Mouse (Mus musculus): ENCODE results near the gene Gfap.

DNA sequence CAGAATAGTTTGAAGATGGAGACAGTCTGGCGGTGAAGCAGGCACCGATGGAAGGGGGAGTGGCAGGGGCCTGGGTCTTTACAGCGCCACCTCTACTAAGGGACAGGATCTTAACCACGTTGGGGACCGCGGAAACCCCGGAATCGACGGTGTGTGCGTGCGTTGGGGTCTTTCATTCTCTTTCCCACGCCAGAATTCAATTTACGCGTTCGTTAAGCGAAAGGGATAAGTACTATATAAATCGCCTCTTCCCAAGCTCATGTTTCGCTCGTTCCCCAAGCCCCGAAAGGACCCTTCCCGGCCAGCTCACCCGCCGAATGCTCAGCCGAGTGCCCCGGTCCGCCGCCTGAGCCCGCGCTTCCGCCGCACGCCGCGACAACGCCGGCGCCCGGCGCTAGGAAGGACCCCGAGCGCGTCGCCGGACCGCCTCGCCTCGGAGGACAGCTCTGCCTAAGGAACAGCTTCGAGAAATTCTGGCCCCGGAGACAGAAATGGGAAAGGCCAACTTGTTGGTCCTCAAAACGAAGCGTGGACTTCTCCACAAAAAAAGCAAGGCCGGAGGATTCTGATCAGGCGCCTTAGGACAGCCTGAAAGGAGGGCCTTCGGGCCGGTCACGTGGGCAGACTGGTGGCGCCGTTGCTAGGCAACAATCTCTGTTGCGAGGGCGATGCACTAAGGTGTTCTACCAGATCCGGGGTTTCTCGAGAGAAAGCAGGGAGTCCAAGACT lies 20.0 kb downstream of the Gfap start, which contains the start of the genes Eftud2 and Ccdc103:
- no peak for TF ChIP-seq CTCF (IDR thresholded peaks at IDR 0.05; ENCODE audit: low read depth)
- TF ChIP-seq EP300 (IDR thresholded peaks at IDR 0.05; ENCODE audit: low read depth) = peak; percentile 99

Data from heart, postnatal 0 days (tissue).